In the genomic region with DNA sequence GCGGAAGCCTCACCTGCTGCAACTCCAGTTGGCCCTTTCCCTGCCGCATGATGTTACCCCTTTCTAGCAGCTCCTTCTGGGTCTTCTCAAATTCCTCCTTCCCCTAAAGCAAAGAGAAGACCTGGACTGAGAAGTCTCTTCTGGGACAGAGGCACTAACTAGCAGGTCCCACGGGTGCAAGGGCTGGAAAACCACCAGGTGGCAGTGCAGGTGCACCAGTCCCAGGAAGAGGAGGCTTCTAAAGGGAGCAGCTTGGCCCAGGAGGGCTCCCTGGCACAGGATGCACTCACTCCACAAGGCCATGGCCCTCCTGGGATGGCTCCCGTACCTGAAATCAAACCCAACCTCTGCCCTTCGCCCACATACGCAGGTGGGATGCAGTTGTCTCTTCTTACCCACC, we compare ENCODE assay signal across 9 mouse cellular contexts. TPM values are rescaled to one million over a fixed set of nuclear protein-coding genes. Genes with fewer than 3 reads are reported as not detected.
DNase-seq lines count a peak whose midpoint lies in the region; ATAC-seq and TF ChIP-seq lines count a peak whose summit lies in the region.
"Had no signal": no experiment of that assay in that cellular context is flagged by ENCODE, and none has a peak within 500 bp of the region (broad histone marks: within the 10 kb centered on the region; RNA-seq: fewer than 3 reads in every experiment).

No protein-coding gene starts in this region.

- peaks cover 14% of the 10 kb centered on the region for H3K4me1 ChIP-seq in limb, embryonic 14.5 days (ENCODE audit: control insufficient read depth, insufficient read depth, low read length)

- peak; percentile 66 for DNase-seq in right cerebral cortex, adult 18-20 months
- no peak for DNase-seq in right cerebral cortex, postnatal 25 days
- peak; percentile 54 for DNase-seq in WW6 (ENCODE audit: low read depth, low spot score)
- DNase-seq in cerebellum, adult 9-10 months: peak; percentile 94
- DNase-seq in heart, postnatal 36 days: peak; percentile 68 to 72
- peak; percentile 57 for DNase-seq in limb, embryonic 14.5 days (ENCODE audit: low spot score)
- DNase-seq in skeletal muscle tissue, adult 2 months (ENCODE audit: low read depth, low spot score): peak; percentile 61

- H3K27ac ChIP-seq in limb, embryonic 14.5 days (replicated peaks; ENCODE audit: low read depth, low read length): no peak overlapping the region
- H3K27ac ChIP-seq: heart, embryonic 15.5 days; neural tube, embryonic 12.5 days had no signal

- intact Hi-C loops in heart, postnatal 36 days (cut with DNase I): loop anchor here (1.0 kb wide), 1 partner anchor 113 kb away; no protein-coding TSS in a partner anchor

- peaks cover 73% of the 10 kb centered on the region for H3K36me3 ChIP-seq in limb, embryonic 14.5 days (ENCODE audit: control insufficient read depth, insufficient read depth, low read length)

- H3K4me2 ChIP-seq in limb, embryonic 14.5 days (replicated peaks; ENCODE audit: low read depth, low read length, severe bottlenecking): no peak overlapping the region
- H3K4me2 ChIP-seq: heart, embryonic 15.5 days; neural tube, embryonic 12.5 days had no signal

- no peak for ATAC-seq in limb, embryonic 14.5 days (ENCODE audit: low FRiP score, low read depth)

- no peak overlapping the region for H3K9ac ChIP-seq in limb, embryonic 14.5 days (ENCODE audit: low read depth, low read length, severe bottlenecking)
- H3K9ac ChIP-seq: heart, embryonic 15.5 days had no signal

- H3K4me3 ChIP-seq in limb, embryonic 14.5 days (replicated peaks; ENCODE audit: low read length): no peak overlapping the region
- H3K4me3 ChIP-seq: heart, embryonic 15.5 days; neural tube, embryonic 12.5 days had no signal

- TF ChIP-seq POLR2A in limb, embryonic 14.5 days (IDR thresholded peaks at IDR 0.05; ENCODE audit: borderline replicate concordance, extremely low read depth, insufficient read depth, insufficient read length): no peak

- H3K9me3 ChIP-seq in limb, embryonic 14.5 days (ENCODE audit: control insufficient read depth, low read length): no peaks in the 10 kb centered on the region
- H3K9me3 ChIP-seq: heart, embryonic 15.5 days; neural tube, embryonic 12.5 days had no signal

- no peaks in the 10 kb centered on the region for H3K27me3 ChIP-seq in limb, embryonic 14.5 days (ENCODE audit: control insufficient read depth, insufficient read depth, low read length)
- H3K27me3 ChIP-seq: heart, embryonic 15.5 days; neural tube, embryonic 12.5 days had no signal

- 80% methylated on average over 6 of the region's 6 CpGs for WGBS in limb, embryonic 14.5 days

RNA-seq across cellular contexts. Expression of a gene that starts 21.8 kb away (rescaled TPM):
- total RNA-seq in heart, postnatal 36 days (2021): not detected
- polyA plus RNA-seq in limb, embryonic 14.5 days (2012; rRNA removed): 0.10 and 0.91 TPM in 2 replicates
- polyA plus RNA-seq in limb, embryonic 14.5 days (2014; fragmentation: Nextera tagmentation; extraction: Ambion mirVana): not detected in 2 replicates
- polyA plus RNA-seq: neural tube, embryonic 12.5 days had no signal

RNA-seq across cellular contexts. Expression of a gene that starts 31.0 kb away (rescaled TPM):
- total RNA-seq in heart, postnatal 36 days (2021): 10 to 100 TPM; 18.8 to 19.1 TPM
- polyA plus RNA-seq in limb, embryonic 14.5 days (2012; rRNA removed): 55.5 and 79.4 TPM in 2 replicates
- polyA plus RNA-seq in limb, embryonic 14.5 days (2014; fragmentation: Nextera tagmentation; extraction: Ambion mirVana): 40.7 and 45.4 TPM in 2 replicates
